Mouse (Mus musculus) forebrain, embryonic 15.5 days (tissue): ENCODE measurements around the gene Ptrh1. TPM values are rescaled to one million over a fixed set of nuclear protein-coding genes. Genes with fewer than 3 reads are reported as not detected.

Experiments
- ATAC-seq: fragments of 200-750 bp; cut with Nextera tagmentation; replicated peaks from 2 replicates; pipeline ENCODE4 v1.8.0; 2017; ENCODE audit warnings: mild to moderate bottlenecking, moderate TSS enrichment, moderate library complexity
- H3K27ac ChIP-seq: fragments of 300-500 bp; sonication (generic); replicated peaks from 2 replicates; pipeline ENCODE4 v1.5.1; 2015; ENCODE audit warnings: mild to moderate bottlenecking, inconsistent platforms
- H3K27me3 ChIP-seq: fragments of 300-500 bp; sonication (generic); 2 replicates; pipeline ENCODE4 v1.6.1; 2015; ENCODE audit warnings: inconsistent platforms
- H3K36me3 ChIP-seq: fragments of 300-500 bp; sonication (generic); 2 replicates; pipeline ENCODE4 v1.6.1; 2015; ENCODE audit warnings: mild to moderate bottlenecking, inconsistent platforms
- H3K4me1 ChIP-seq: fragments of 300-500 bp; sonication (generic); 2 replicates; pipeline ENCODE4 v1.6.1; 2015; ENCODE audit warnings: inconsistent platforms
- H3K4me2 ChIP-seq: fragments of 300-500 bp; sonication (generic); replicated peaks from 2 replicates; pipeline ENCODE4 v1.6.1; 2015; ENCODE audit warnings: mild to moderate bottlenecking, inconsistent platforms
- H3K4me3 ChIP-seq: fragments of 300-500 bp; sonication (generic); 2 replicates; pipeline ENCODE4 v1.5.1; 2015; ENCODE audit warnings: mild to moderate bottlenecking, inconsistent platforms
- H3K9ac ChIP-seq: fragments of 300-500 bp; sonication (generic); replicated peaks from 2 replicates; pipeline ENCODE4 v1.6.1; 2015; ENCODE audit warnings: mild to moderate bottlenecking, inconsistent platforms
- H3K9me3 ChIP-seq: fragments of 300-500 bp; sonication (generic); 2 replicates; pipeline ENCODE4 v1.6.1; 2016; ENCODE audit warnings: inconsistent platforms
- WGBS: fragments of 180-500 bp; shearing (Covaris S2); methylation state at CpG from one replicate; pipeline ENCODE4 v1.1.7; 2015; ENCODE audit warnings: mixed read lengths; 5-methylcytosine and 5-hydroxymethylcytosine counted together
- polyA plus RNA-seq: library from polyadenylated mRNA; unstranded; fragments of >200 nt; fragmentation: Nextera tagmentation; extraction: Ambion mirVana; gene quantifications from 2 replicates; pipeline ENCODE4 v1.2.1, GENCODE M21; 2015

Gene Ptrh1
- polyA plus RNA-seq, 1 experiment from 2014 or later: 6.6 TPM

DNA sequence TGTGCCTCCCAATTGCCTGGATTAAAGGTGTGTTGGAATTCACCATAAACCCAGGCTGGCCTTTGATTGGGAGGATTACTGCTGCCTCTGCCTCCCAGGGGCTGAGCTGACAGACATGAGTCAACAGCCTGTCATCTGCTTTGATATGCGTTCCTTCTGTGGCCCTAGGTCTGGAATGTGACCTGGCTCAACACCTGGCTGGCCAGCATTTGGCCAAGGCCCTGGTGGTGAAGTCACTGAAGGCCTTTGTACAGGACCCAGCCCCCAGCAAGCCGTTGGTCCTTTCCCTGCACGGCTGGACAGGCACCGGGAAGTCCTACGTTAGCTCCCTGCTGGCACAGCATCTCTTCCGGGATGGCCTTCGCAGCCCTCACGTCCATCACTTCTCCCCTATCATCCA, 17.1 kb upstream of the Ptrh1 start:
- no peak overlapping the region for H3K9ac ChIP-seq
- no peaks in the 10 kb centered on the region for H3K27me3 ChIP-seq
- ATAC-seq: no peak
- H3K4me1 ChIP-seq: peaks cover 24% of the 10 kb centered on the region
- 87% methylated on average over 8 of the region's 8 CpGs for WGBS
- no peak overlapping the region for H3K4me3 ChIP-seq
- H3K9me3 ChIP-seq: no peaks in the 10 kb centered on the region
- peaks cover 40% of the 10 kb centered on the region for H3K36me3 ChIP-seq
- 0 out of 2 replicates have a peak overlapping the region, but pooled peaks have one; percentile 13 for H3K27ac ChIP-seq
- no peak overlapping the region for H3K4me2 ChIP-seq

- no peak for ATAC-seq
- Histone ChIP-seq H3K9me3 (no peaks in the 10 kb centered on the region), H3K36me3 (peaks cover 37% of the 10 kb centered on the region), H3K9ac (no peak overlapping the region), H3K4me2 (no peak overlapping the region), H3K27ac (0 out of 2 replicates have a peak overlapping the region, but pooled peaks have one; percentile 13), H3K4me3 (no peak overlapping the region), H3K27me3 (no peaks in the 10 kb centered on the region), H3K4me1 (peaks cover 24% of the 10 kb centered on the region)
- WGBS: 75% methylated on average over 2 of the region's 2 CpGs
Observed at GRCm38 (mm10) chr2:32759001-32759400, 16.6 kb upstream of the Ptrh1 start.

DNA sequence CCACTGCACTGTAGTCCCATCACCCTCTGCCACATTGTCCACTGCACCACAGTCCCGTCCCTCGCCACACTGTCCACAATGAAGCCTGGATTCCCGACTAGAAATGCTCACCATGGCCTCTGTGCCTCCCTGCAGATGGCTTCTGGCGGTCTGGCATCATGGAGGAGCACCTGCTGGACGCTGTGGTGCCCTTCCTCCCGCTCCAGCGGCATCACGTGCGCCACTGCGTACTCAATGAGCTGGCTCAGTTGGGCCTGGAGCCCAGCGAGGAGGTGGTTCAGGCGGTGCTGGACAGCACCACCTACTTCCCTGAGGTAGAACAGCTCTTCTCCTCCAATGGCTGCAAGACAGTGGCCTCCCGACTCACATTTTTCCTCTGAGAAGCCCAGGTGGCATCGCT, 14.2 kb upstream of the Ptrh1 start:
- Histone ChIP-seq H3K36me3 (peaks cover 28% of the 10 kb centered on the region), H3K4me2 (no peak overlapping the region), H3K27me3 (no peaks in the 10 kb centered on the region), H3K4me1 (peaks cover 24% of the 10 kb centered on the region), H3K27ac (no peak overlapping the region), H3K4me3 (no peak overlapping the region), H3K9me3 (no peaks in the 10 kb centered on the region), H3K9ac (no peak overlapping the region)
- WGBS: 87% methylated on average over 14 of the region's 14 CpGs
- no peak for ATAC-seq

DNA sequence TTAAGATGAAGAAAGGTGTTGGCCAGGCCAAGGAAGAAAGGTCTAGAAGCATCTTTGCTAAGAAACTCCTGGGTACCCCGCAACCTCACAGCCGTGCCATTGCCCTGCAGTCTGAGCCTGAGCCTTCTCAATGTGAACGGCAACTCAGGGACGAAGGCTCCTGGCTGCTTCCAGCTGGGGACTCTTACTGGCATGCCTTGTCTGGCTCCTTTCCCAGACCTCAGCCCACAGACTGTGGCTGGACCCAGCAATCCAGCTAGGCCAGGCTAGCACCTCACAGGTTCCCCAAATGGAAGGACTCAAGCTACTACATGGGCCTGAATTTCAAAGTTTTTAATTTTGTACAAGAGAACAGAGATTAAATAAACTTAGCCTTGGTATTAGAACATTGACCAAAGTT, 13.7 kb upstream of the Ptrh1 start:
- no peak for ATAC-seq
- Histone ChIP-seq H3K9me3 (no peaks in the 10 kb centered on the region), H3K27ac (no peak overlapping the region), H3K4me3 (no peak overlapping the region), H3K4me1 (peaks cover 21% of the 10 kb centered on the region), H3K9ac (no peak overlapping the region), H3K4me2 (no peak overlapping the region), H3K36me3 (peaks cover 28% of the 10 kb centered on the region), H3K27me3 (no peaks in the 10 kb centered on the region)
- WGBS: 92% methylated on average over 4 of the region's 4 CpGs

GRCm38 (mm10) chr2:32763353-32763752, 12.2 kb upstream of the Ptrh1 start:
- peaks cover 11% of the 10 kb centered on the region for H3K4me1 ChIP-seq
- H3K4me2 ChIP-seq: no peak overlapping the region
- no peaks in the 10 kb centered on the region for H3K27me3 ChIP-seq
- no peaks in the 10 kb centered on the region for H3K9me3 ChIP-seq
- 84% methylated on average over 3 of the region's 3 CpGs for WGBS
- no peak overlapping the region for H3K4me3 ChIP-seq
- H3K27ac ChIP-seq: no peak overlapping the region
- no peak for ATAC-seq
- H3K36me3 ChIP-seq: peaks cover 28% of the 10 kb centered on the region
- H3K9ac ChIP-seq: no peak overlapping the region

DNA sequence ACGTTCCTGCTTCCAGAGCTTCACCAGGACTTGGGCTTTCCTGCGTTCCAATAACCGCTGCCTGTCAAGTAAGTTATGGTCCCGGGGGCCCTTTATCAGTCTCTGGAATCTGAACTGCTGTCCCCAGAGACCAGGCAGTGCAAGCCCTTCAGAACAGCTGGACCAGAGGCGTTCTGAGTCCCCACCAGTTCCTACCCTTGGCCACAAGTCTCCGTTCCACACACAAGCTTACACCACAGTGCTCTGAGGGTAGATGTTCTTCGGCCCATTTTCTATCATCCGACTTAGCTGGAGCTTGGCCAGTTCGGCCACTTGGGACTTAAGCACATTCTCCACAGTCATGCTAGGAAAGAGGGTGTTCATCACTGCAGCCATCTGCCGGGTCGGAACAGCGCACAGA, 8.3 kb upstream of the Ptrh1 start:
- no peaks in the 10 kb centered on the region for H3K9me3 ChIP-seq
- H3K36me3 ChIP-seq: peaks cover 10% of the 10 kb centered on the region; the same call in 1 of the 2 replicates
- H3K9ac ChIP-seq: no peak overlapping the region
- WGBS: 89% methylated on average over 12 of the region's 12 CpGs
- no peak for ATAC-seq
- H3K27me3 ChIP-seq: no peaks in the 10 kb centered on the region
- no peak overlapping the region for H3K27ac ChIP-seq
- no peaks in the 10 kb centered on the region for H3K4me1 ChIP-seq
- no peak overlapping the region for H3K4me3 ChIP-seq
- no peak overlapping the region for H3K4me2 ChIP-seq

GRCm38 (mm10) chr2:32768661-32769285, 6.8 kb upstream of the Ptrh1 start:
- Histone ChIP-seq H3K9ac (no peak overlapping the region), H3K9me3 (no peaks in the 10 kb centered on the region), H3K36me3 (no peaks in the 10 kb centered on the region), H3K4me3 (no peak overlapping the region), H3K27me3 (no peaks in the 10 kb centered on the region), H3K4me1 (no peaks in the 10 kb centered on the region), H3K4me2 (no peak overlapping the region), H3K27ac (no peak overlapping the region)
- WGBS: 50% methylated on average over 19 of the region's 19 CpGs
- no peak for ATAC-seq

GRCm38 (mm10) chr2:32769327-32770085, 6.1 kb upstream of the Ptrh1 start:
- Histone ChIP-seq H3K36me3 (no peaks in the 10 kb centered on the region), H3K9me3 (no peaks in the 10 kb centered on the region), H3K9ac (no peak overlapping the region), H3K4me2 (no peak overlapping the region), H3K4me1 (no peaks in the 10 kb centered on the region), H3K27me3 (no peaks in the 10 kb centered on the region), H3K27ac (no peak overlapping the region), H3K4me3 (no peak overlapping the region)
- ATAC-seq: no peak
- 65% methylated on average over 5 of the region's 5 CpGs for WGBS

GRCm38 (mm10) chr2:32771886-32772285, 3.7 kb upstream of the Ptrh1 start:
- H3K9ac ChIP-seq: no peak overlapping the region
- H3K9me3 ChIP-seq: no peaks in the 10 kb centered on the region

DNA sequence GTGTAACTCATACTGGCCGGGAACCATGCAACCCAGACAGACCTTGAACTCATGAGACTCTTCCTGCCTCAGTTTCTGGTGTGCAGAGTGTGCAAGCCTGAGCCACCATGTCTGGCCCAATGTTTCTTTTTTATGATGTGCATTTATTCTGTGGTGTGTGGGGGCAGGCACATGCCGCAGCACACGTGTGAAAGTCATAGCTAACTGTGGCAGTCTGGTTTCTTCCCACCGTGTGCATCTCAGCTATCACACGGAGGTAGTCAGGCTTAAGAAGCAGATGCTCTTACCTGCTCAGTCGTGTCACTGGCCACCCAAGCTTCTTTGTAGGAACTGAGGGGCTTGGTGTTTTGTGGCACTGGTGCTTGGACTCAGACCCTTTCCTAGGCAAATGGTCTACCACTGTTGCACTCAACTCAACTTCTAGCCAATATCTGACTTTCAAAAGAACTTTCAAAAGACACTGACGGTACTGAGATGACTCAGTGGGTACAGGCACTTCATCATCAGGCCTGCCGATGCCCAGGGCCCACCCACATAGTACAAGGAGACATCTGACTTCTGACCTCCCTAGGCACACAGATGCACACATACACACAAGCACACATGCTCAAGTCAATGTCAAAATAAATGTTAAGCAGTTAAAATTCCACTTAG, 2.8 kb upstream of the Ptrh1 start:
- no peak overlapping the region for H3K4me2 ChIP-seq
- 89% methylated on average over 8 of the region's 8 CpGs for WGBS
- H3K9me3 ChIP-seq: no peaks in the 10 kb centered on the region
- H3K27me3 ChIP-seq: 0 out of 2 replicates have a peak, but pooled peaks cover 2% of the 10 kb centered on the region
- no peak for ATAC-seq
- no peak overlapping the region for H3K4me3 ChIP-seq
- no peak overlapping the region for H3K27ac ChIP-seq
- H3K9ac ChIP-seq: no peak overlapping the region
- H3K4me1 ChIP-seq: peaks cover 14% of the 10 kb centered on the region
- no peaks in the 10 kb centered on the region for H3K36me3 ChIP-seq

More at GRCm38 (mm10) chr2:32771886-32772285, 3.7 kb upstream of the Ptrh1 start:
- WGBS: 30% methylated on average over 12 of the region's 12 CpGs
- Histone ChIP-seq H3K36me3 (no peaks in the 10 kb centered on the region), H3K27ac (no peak overlapping the region), H3K4me2 (no peak overlapping the region), H3K4me3 (no peak overlapping the region), H3K4me1 (peaks cover 14% of the 10 kb centered on the region), H3K27me3 (0 out of 2 replicates have a peak, but pooled peaks cover 2% of the 10 kb centered on the region)
- no peak for ATAC-seq

DNA sequence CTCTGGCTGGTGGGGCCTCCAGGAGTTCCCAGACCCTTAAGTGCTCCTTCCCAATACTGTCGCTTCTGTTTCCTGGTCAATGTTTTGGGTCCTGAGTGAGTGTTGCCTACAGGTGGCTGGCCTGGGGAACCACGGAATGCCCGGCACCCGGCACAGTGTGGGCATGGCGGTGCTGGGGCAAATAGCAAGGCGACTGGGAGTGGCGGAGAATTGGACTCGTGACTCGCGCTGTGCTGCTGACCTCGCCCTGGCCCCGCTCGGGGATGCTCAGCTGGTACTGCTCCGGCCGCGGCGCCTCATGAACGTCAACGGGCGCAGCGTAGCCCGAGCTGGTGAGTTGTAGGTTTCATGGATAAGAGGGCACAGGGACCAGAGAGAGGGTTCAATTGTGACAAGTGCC, 606 bp downstream of the Ptrh1 start:
- no peak overlapping the region for H3K27ac ChIP-seq
- no peaks in the 10 kb centered on the region for H3K9me3 ChIP-seq
- H3K9ac ChIP-seq: 0 out of 2 replicates have a peak overlapping the region, but pooled peaks have one; percentile 13
- H3K4me3 ChIP-seq: peak overlapping the region; percentile 79
- H3K27me3 ChIP-seq: 0 out of 2 replicates have a peak, but pooled peaks cover 2% of the 10 kb centered on the region
- ATAC-seq: peak; percentile 1; the same call in 1 of the 2 replicates
- H3K4me1 ChIP-seq: peaks cover 14% of the 10 kb centered on the region
- peak overlapping the region; percentile 83 for H3K4me2 ChIP-seq
- H3K36me3 ChIP-seq: no peaks in the 10 kb centered on the region
- WGBS: 23% methylated on average over 22 of the region's 22 CpGs

- Histone ChIP-seq H3K27me3 (0 out of 2 replicates have a peak, but pooled peaks cover 2% of the 10 kb centered on the region), H3K27ac (no peak overlapping the region), H3K4me3 (no peak overlapping the region), H3K9ac (no peak overlapping the region), H3K9me3 (no peaks in the 10 kb centered on the region), H3K4me1 (peaks cover 14% of the 10 kb centered on the region), H3K36me3 (no peaks in the 10 kb centered on the region), H3K4me2 (no peak overlapping the region)
- no peak for ATAC-seq
- 91% methylated on average over 6 of the region's 6 CpGs for WGBS
Observed at GRCm38 (mm10) chr2:32778081-32778480, 2.5 kb downstream of the Ptrh1 start.
